Mouse (Mus musculus) heart, adult 2 months (tissue): ENCODE data around the gene Slc38a8. TPM values are rescaled to one million over a fixed set of nuclear protein-coding genes. Genes with fewer than 3 reads are reported as not detected.
A peak's percentile ranks its signal among the peaks of the same experiment; 100 is the strongest.

Experiments used
- DNase-seq, 2 experiments: peaks; one replicate each; pipeline ENCODE4 v3.0.0; 2021
- H3K27ac ChIP-seq: fragments of 200-600 bp; 2 replicates; pipeline ENCODE4 v1.8.1; 2022
- H3K27me3 ChIP-seq: fragments of 200-500 bp; 2 replicates; pipeline ENCODE4 v1.6.1; 2012; ENCODE audit warnings: mild to moderate bottlenecking, low read length, inconsistent platforms, mixed read lengths; ENCODE audit not compliant: control insufficient read depth, insufficient read depth
- H3K36me3 ChIP-seq: fragments of 200-500 bp; 2 replicates; pipeline ENCODE4 v1.6.1; 2012; ENCODE audit warnings: low read length, inconsistent platforms; ENCODE audit not compliant: control insufficient read depth, insufficient read depth
- H3K4me1 ChIP-seq: fragments of 200-500 bp; 2 replicates; pipeline ENCODE4 v1.6.1; 2011; ENCODE audit warnings: low read length; ENCODE audit not compliant: control insufficient read depth, insufficient read depth
- H3K4me3 ChIP-seq: fragments of 200-600 bp; 2 replicates; pipeline ENCODE4 v1.8.1; 2022
- H3K79me2 ChIP-seq: fragments of 200-500 bp; replicated peaks from 2 replicates; pipeline ENCODE4 v1.6.1; 2012; ENCODE audit warnings: mild to moderate bottlenecking, inconsistent platforms, low read length, moderate library complexity, mixed read lengths; ENCODE audit not compliant: control insufficient read depth, insufficient read depth
- H3K9ac ChIP-seq: fragments of 200-500 bp; 2 replicates; pipeline ENCODE4 v1.6.1; 2012; ENCODE audit warnings: low read depth, mild to moderate bottlenecking, control low read depth, inconsistent platforms, low read length, mixed read lengths
- CTCF ChIP-seq: fragments of 200-600 bp; IDR thresholded peaks from 2 replicates; pipeline ENCODE4 v1.8.1; 2022; ENCODE audit warnings: antibody characterized with exemption, mild to moderate bottlenecking, moderate library complexity
- EP300 ChIP-seq: fragments of 200-500 bp; IDR thresholded peaks from 2 replicates; pipeline ENCODE4 v1.6.1; 2011; ENCODE audit warnings: low read depth, low read length, control low read depth; ENCODE audit not compliant: insufficient read depth
- POLR2A ChIP-seq: fragments of 200-500 bp; IDR thresholded peaks from 2 replicates; pipeline ENCODE4 v1.6.1; 2011; ENCODE audit warnings: mild to moderate bottlenecking, low read depth, low read length, control low read depth; ENCODE audit not compliant: insufficient read depth
- WGBS: fragments of 180-500 bp; shearing (Covaris S2); methylation state at CpG from one replicate; pipeline ENCODE4 v1.1.7; 2018; 5-methylcytosine and 5-hydroxymethylcytosine counted together
- intact Hi-C: fragments of 180-260 bp; cut with DNase I; formaldehyde crosslinking; loops from one replicate; pipeline ENCODE4 v1.15.1; 2025
- polyA plus RNA-seq: library from polyadenylated mRNA; depleted of rRNA; stranded (reverse); fragments of >200 nt; gene quantifications from 2 replicates; pipeline ENCODE4 v1.2.3, GENCODE M21; 2012
- total RNA-seq, 2 experiments: library from RNA; stranded (reverse); gene quantifications; 2 replicates each; pipeline ENCODE4 v1.2.3; 2021

Slc38a8 gene
- total and polyA plus RNA-seq, 3 experiments: not detected

GRCm38 (mm10) chr8:119447781-119448170 is 53.7 kb downstream of the Slc38a8 start:
- intact Hi-C loops: loop anchor here (2.0 kb wide), 1 partner anchor 157 kb away; the partner anchor contains the start of gene Taf1c
- H3K27me3 ChIP-seq: peaks cover 6% of the 10 kb centered on the region
- no peak overlapping the region for H3K4me3 ChIP-seq

GRCm38 (mm10) chr8:119446990-119447780 is 54.3 kb downstream of the Slc38a8 start:
- WGBS: 2% methylated on average over 73 of the region's 80 CpGs
- TF ChIP-seq CTCF (no peak), POLR2A (no peak), EP300 (no peak)
- Histone ChIP-seq H3K4me1 (no peaks in the 10 kb centered on the region), H3K9ac (no peak overlapping the region), H3K4me3 (no peak overlapping the region), H3K36me3 (no peaks in the 10 kb centered on the region), H3K27ac (no peak overlapping the region), H3K27me3 (peaks cover 6% of the 10 kb centered on the region), H3K79me2 (no peaks in the 10 kb centered on the region)
- no peak for DNase-seq
- intact Hi-C loops: loop anchor here (2.0 kb wide), 1 partner anchor 158 kb away; the partner anchor contains the start of gene Taf1c

More at GRCm38 (mm10) chr8:119447781-119448170, 53.7 kb downstream of the Slc38a8 start:
- Histone ChIP-seq H3K4me1 (no peaks in the 10 kb centered on the region), H3K27ac (no peak overlapping the region), H3K9ac (no peak overlapping the region), H3K79me2 (no peaks in the 10 kb centered on the region), H3K36me3 (no peaks in the 10 kb centered on the region)
- TF ChIP-seq EP300: no peak
- no peak for TF ChIP-seq CTCF
- TF ChIP-seq POLR2A: no peak
- DNase-seq: no peak
- WGBS: 5% methylated on average over 16 of the region's 17 CpGs

GRCm38 (mm10) chr8:119446211-119446989 is 55.1 kb downstream of the Slc38a8 start, which contains the start of gene Necab2:
Necab2 (plus strand) TSS chr8:119446719.
- no peaks in the 10 kb centered on the region for H3K36me3 ChIP-seq
- no peaks in the 10 kb centered on the region for H3K79me2 ChIP-seq
- peaks cover 6% of the 10 kb centered on the region for H3K27me3 ChIP-seq
- 3% methylated on average over 43 of the region's 52 CpGs for WGBS
- H3K27ac ChIP-seq: no peak within 1 kb of the TSS
- H3K4me3 ChIP-seq: peak within 1 kb of the TSS; percentile 33; the same call in 1 of the 2 replicates
- peak; percentile 70 to 85 for DNase-seq
- intact Hi-C loops: loop anchor here (2.0 kb wide), 1 partner anchor 158 kb away; the partner anchor contains the start of gene Taf1c
- TF ChIP-seq EP300 (0 out of 2 replicates have a peak, but pooled peaks have one; percentile 24), POLR2A (no peak), CTCF (peak; percentile 72)
- no peaks in the 10 kb centered on the region for H3K4me1 ChIP-seq
- H3K9ac ChIP-seq: no peak within 1 kb of the TSS

DNA sequence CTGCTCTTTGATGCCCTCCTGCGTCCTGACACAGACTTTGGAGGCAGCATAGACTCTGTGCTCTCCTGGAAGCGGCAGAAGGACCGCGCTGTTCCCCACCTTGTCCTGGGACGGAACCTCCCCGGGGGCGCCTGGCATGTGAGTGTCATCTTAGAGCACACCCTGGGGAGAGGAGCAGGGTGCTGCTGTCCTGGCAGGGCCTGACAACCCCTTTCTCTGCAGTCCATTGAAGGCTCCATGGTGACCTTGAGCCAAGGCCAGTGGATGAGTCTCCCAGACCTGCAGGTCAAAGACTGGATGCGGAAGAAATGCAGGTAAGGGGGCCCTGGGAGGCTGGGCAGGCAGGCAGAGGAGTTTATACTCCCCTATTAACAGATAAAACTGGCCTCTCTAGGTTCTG is 58.5 kb downstream of the Slc38a8 start:
- intact Hi-C loops: loop anchor here (2.0 kb wide), 1 partner anchor 54 kb away; no protein-coding TSS in a partner anchor
- Histone ChIP-seq H3K27me3 (peaks cover 6% of the 10 kb centered on the region), H3K27ac (no peak overlapping the region), H3K4me3 (no peak overlapping the region), H3K79me2 (no peaks in the 10 kb centered on the region), H3K4me1 (peaks cover 11% of the 10 kb centered on the region), H3K36me3 (no peaks in the 10 kb centered on the region), H3K9ac (no peak overlapping the region)
- no peak for DNase-seq
- TF ChIP-seq EP300 (no peak), POLR2A (no peak), CTCF (no peak)
- WGBS: 96% methylated on average over 8 of the region's 8 CpGs

- Histone ChIP-seq H3K9ac (no peak overlapping the region), H3K79me2 (no peaks in the 10 kb centered on the region), H3K4me1 (peaks cover 15% of the 10 kb centered on the region), H3K27me3 (peaks cover under 1% of the 10 kb centered on the region), H3K36me3 (no peaks in the 10 kb centered on the region), H3K4me3 (no peak overlapping the region), H3K27ac (no peak overlapping the region)
- 64% methylated on average over 5 of the region's 5 CpGs for WGBS
- intact Hi-C loops: loop anchor here (2.0 kb wide), 1 partner anchor 55 kb away; no protein-coding TSS in a partner anchor
- no peak for TF ChIP-seq CTCF
- no peak for TF ChIP-seq POLR2A
- TF ChIP-seq EP300: no peak
- DNase-seq: no peak
Measured at GRCm38 (mm10) chr8:119442013-119442412, 59.5 kb downstream of the Slc38a8 start.

GRCm38 (mm10) chr8:119440952-119441270 is 60.6 kb downstream of the Slc38a8 start:
- Histone ChIP-seq H3K4me1 (peaks cover 20% of the 10 kb centered on the region), H3K36me3 (no peaks in the 10 kb centered on the region), H3K9ac (no peak overlapping the region), H3K79me2 (no peaks in the 10 kb centered on the region), H3K27ac (peak overlapping the region; percentile 45), H3K4me3 (no peak overlapping the region), H3K27me3 (no peaks in the 10 kb centered on the region)
- no peak for TF ChIP-seq EP300
- TF ChIP-seq POLR2A: no peak
- no peak for TF ChIP-seq CTCF
- WGBS: 33% methylated on average over 1 of the region's 1 CpGs
- DNase-seq: no peak
- intact Hi-C loops: loop anchor here (2.0 kb wide), 2 partner anchors 28 to 236 kb away; no protein-coding TSS in a partner anchor
